Mouse (Mus musculus): ENCODE data around the gene Aen.

- TF ChIP-seq CTCF (IDR thresholded peaks at IDR 0.05; ENCODE audit: control insufficient read depth, insufficient read depth, low read length) (no peak), POLR2A (IDR thresholded peaks at IDR 0.05; ENCODE audit: borderline replicate concordance, control insufficient read depth, low read depth, low read length) (no peak)
Measured at GRCm38 (mm10) chr7:78926156-78926555, 30.5 kb downstream of the Aen start.

Data from bone marrow, adult 2 months (tissue).